Mouse (Mus musculus) spleen, adult 2 months (tissue): ENCODE results near the gene Dctd.

Experiments used
- CTCF ChIP-seq: fragments of 200-500 bp; IDR thresholded peaks from 2 replicates; pipeline ENCODE4 v1.5.1; 2011; ENCODE audit warnings: mild to moderate bottlenecking, inconsistent platforms; ENCODE audit not compliant: insufficient read depth, insufficient read length, insufficient replicate concordance; ENCODE audit errors: extremely low read depth
- POLR2A ChIP-seq: fragments of 200-500 bp; IDR thresholded peaks from 2 replicates; pipeline ENCODE4 v1.6.1; 2011; ENCODE audit warnings: low read depth, low read length, inconsistent platforms

DNA sequence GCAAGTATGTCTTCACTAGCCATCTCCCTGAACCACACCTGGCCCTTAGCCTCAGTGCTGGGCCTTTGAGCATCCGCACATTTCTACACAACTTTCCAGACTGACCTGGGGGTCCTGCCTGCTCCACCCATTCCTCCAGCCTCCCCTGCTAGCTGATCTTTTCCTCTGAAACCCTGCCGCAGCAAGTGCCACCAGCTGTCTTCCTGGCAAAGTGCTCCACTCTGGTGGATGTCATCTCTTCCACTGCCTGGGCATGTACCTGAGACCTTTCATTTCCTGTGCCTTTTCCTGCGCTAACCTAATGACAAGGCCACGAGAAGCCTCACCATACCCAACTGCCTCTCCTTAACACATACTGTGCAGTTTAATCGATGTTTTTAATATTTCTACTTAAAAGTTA is 46.9 kb downstream of the Dctd start:
- TF ChIP-seq POLR2A (no peak), CTCF (no peak)
